Mouse (Mus musculus) embryo, embryonic 11 days (tissue): ENCODE measurements around the gene Mospd2.

Experiments
- DNase-seq: peaks from one replicate; pipeline ENCODE4 v3.0.0-alpha.2; 2015

Mospd2 gene

DNA sequence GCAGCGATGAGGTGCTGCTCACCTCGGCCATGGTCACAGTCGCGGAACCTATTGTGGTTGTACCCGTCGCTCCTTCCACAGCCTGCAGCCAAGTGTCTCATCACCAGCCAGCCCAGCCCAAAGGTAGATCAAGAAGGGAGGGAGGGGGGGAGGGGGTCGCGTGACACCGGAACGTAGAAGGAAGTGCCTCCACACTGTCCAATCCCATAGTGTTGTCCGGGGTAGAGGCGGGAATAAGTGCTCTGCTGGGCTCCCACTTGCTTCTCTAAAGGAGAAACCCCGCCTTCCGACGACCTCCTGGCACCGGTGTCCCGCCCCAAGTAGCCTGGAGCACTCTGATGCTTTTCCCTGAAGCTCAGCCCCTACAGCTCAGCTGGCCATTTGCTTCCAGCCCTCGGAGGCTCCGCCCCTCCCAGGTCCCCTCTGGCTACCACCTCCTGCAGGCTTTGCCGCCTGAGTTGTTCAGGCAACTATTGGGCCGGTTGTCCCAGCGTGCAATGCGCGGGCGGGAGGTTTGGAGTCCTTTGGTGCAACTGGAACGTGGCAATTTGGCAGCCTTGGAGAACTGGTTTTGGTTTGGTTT, at the start of gene Mospd2, which contains the start of gene Fancb:
Mospd2 (minus strand) TSS at position 183 of the 583 bp plus-strand sequence.
Fancb (plus strand) TSS at position 400 of the 583 bp plus-strand sequence.
- peak; percentile 91 for DNase-seq

DNA sequence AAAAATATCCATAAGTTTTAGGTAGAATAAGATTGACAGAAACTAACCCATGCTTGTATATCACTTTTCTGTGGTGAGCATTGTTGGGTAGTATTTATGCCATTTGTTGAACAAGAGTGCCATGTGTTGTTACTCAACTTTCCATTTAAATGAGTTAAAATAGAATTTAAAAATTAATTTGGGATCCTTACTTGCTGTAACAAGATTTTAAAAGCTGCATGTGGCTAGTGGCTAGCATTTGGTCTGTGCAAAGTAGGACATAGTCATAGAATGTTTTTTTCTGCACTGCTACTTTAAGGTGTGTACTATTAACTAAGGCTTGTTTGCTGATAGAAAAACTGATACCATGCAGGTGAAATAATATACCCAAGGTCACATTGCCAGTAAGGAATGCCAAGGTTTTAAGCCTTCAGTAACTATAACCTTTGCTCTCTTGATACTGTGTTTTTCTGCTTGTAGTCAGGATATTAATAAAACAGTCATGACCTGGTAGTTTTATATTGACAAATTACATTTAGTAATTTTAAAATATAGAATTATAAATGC, 24.7 kb upstream of the Mospd2 start, which contains the start of gene Gm17604:
Gm17604 (minus strand) TSS at position 51 of the 546 bp plus-strand sequence.
- no peak for DNase-seq

DNA sequence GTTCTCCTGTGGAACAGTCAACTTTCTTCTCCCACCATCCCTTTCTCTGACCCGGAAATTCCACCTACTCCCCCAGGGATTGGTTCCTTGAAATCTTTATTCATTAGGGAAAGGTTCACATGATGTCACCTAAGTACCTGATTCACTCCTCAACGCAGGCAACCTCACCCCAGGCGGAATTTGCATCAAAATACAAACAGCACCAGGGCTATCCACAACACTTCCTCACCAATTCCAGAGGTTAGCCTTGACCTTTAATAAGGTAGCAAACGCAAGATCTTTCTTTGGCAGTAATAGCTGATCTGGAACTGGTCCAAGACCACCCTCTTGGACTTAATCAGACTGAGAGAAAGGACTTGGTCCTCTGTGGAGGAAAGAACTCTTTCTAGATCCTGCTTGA, 23.0 kb upstream of the Mospd2 start:
- DNase-seq = no peak

DNA sequence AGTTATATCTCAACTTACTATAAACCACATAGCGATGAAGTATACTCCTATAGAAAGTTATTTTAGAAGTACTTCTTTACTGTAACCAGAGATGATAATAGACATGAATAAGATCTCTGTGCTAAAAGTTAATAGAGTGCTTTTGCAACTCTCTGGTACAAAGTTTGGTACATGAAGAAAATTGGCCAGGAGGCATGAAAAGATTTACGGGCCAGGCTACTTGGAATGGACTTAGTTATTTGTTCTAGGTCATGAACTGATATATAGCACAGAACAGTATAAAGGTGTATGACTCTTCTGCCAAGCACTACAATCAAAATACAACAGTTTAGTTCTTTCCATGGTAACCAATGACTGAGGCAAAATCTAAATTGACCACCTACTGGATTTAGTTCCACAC, 1.3 kb downstream of the Mospd2 start:
- DNase-seq = no peak

DNA sequence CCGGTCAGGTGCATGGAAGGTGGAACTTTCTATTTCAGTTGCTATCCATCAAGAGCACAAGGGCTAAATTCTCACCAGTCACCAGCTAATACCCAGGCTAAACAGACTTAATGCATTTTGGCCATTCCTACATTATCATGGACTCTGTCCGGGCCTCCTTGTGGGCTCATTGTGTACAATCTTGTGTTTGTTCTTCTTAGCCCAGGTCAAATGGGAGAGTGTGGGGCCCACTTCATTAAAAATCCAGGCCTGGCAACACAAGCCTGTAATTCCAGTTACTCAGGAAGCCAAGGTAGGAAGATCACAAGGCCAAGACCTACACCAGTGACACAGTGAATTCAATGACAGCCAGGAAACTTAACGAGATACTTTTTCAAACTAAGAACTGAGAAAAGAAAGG, 9.0 kb downstream of the Mospd2 start:
- DNase-seq = no peak

DNA sequence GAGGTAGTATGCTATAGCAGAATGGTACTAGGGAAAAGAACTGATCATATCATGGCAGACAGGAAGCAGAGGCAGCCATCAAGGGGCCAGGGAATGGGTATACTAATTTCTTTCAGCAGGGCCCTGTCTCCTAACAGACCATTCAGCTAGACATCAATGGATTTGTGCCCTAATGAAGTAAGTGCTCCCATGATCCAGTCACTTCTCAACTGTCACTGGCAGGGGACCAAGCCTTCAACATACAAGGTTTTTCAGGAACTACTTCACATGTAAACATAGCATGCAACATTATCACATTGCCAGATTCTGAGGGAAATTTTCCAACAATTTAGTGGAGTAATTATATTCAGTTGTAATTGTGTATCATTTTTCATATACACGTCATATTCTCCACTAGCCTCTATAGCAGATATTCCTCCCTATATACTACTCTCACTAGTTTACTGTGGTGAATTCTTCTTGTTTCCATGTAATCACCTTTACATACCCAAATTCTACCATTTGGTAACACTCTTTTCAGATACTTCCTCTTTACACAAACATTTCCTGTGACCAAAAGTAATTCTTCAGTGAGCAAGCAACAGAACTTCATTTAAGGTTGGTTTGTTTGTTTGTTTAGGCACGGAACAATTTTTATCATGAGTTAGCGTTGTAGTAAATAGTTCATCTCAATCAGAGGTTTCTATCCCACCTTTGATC, 14.3 kb downstream of the Mospd2 start:
- no peak for DNase-seq

DNA sequence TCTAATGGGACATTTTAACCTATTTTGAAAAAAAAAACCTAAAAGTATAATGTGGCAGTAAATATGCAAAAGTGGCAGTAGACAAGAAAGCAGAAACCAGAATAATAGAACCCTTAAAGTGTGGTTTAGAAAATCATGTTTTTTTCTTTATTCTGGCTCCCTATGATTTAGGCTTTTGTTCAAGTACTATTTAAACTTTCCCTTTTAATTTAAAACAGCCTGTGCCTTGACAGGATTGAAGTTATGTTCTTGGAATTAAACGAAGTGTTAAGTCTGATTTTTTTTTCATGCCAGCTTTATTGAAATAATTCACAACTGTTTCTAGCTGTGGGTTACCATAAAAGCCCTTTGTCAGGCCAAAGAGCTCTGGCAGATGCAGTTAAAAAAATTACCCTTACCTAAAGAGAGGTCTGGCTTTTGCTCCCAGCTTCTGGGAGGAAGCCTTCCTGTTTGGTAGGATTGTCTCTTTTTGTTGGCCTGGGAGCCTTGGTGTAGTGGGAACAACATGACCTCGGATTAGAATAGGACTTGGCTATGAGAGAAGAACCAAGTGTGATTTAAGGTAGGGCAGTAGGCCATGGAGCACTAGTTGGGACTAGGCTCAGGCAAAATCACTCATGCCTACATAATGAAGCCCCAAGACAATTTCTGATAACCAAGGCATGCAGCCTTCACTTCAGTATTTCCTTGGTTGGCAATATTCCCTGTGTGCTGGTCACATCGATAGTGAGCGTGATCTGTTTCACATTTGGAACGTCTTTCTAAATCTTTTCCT, 27.4 kb downstream of the Mospd2 start:
- no peak for DNase-seq

DNA sequence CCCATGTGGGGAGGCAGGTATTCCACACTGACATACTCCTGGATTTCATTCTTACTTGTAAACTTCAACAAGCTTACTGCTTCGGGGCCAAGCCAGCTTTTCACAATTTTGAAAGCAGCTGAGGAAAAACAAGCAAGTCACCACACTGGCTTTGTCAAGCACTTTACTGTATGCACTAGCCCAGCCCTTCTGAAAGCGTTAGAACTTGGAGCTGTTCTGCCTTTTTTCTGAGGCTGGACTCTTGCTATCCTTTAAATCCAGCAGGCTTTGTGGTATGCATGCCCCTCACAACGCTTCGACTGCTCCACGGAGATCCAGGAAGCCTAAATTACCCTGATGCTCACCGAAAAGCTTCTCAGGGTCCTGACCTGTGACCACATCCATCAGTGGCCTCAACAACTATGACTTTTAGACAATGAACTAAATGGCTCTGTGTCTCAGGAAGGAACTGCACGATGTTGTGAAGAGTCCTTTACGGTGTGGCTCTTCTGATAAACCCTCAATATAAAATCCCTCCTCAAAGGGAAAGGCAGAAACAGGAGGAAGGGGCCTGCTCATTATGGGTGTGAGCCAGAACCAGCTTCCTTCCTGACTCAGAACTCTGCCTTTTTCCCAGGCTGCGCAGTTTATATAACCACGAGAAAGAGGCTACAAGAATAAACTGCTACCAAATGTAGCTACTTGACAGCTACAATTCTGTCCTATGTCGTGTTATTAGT, 28.2 kb downstream of the Mospd2 start:
- peak; percentile 1 for DNase-seq

DNA sequence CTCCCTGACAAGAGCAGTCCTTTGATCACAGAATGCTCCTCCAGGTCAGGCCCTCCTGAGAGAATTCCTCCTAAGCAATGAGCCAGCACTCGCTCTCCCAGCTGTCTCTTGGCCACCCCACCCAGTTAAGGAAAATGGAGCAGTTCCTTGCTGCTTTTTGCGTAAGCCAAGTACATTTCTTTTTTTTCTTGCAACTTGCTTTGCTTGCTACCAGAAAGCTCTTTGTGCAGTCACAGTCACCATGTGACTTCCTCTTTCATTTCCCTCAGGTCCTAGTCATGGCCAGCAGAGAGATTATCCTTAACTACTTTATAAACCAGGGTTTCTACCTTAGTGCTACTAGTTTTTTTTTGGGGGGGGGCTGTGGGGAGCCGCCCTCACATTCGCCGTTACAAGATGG, 38.6 kb downstream of the Mospd2 start:
- DNase-seq = no peak

DNA sequence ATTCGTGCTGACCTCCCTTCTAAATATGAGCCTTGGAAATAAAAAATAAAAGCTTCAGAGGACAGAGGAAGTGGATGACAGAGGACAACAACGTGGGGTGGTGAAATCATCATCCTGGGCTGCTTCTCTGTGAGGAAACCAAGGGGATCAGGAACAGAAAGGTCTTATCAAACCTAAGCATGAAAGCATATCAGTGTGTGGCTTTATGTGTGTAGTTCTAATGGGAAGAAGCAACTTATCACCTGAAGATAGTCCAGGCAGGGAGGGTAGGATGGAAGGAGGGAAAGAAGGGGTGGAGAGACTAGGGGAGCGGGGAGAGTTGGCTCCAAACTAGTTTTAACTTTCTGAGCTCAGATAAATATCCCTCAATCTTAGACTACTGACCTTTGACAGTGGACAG, 67.2 kb downstream of the Mospd2 start:
- no peak for DNase-seq

DNA sequence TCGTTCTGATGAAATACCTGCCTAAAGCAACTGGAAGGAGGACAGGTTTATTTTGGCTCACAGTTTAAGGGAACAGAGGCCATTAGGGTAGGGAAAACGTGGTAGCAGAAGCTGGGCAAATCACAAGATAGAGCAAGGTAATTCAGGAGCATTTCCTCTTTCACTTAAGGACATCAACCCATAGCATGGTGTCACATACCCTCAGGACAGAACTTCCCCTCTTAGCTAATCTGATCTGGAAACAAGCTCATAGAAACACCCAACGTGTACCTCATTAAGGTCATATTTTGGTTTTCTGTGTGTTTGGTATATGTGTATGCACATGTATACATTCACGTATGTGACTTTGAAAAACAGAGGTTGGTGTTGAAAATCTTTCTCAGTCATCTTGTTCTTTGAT, 68.0 kb downstream of the Mospd2 start:
- no peak for DNase-seq

DNA sequence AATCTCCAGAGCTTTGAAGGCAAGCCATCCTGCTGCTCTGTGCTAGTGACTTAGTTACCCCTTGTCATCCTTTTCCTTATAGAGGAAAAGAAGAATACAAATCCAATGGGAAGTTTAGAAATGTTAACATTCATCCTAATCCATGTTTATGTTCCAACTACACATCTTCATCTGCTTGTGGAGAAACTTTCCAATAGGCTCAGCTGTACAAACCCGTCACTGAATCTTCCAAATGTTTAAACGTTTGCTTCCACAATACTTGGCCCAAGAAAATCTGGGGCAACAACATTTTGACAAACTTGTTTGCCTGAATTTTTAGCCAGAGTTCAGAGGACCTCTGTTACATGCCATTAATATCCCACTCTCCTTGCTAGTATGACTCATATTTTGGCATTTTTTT, 78.3 kb downstream of the Mospd2 start:
- DNase-seq = no peak

DNA sequence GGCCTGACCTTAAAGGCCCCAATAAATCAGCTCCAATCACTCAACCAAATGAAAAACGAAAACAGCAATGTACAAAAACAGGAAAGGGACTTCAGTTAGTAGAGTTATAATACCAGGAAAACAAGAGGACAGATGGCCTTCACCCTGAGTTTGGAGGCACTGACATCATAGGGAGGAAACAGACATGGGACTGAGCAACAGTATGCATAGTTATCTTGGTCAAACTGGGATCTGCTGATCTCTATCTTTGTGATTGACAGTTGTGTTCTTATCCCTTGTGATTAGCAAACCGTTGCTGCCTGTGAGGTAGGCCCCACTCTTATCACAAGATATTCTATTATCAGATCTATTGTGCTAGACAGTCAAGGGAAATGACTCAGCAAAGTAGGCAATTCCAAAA, 80.4 kb downstream of the Mospd2 start:
- DNase-seq = no peak

DNA sequence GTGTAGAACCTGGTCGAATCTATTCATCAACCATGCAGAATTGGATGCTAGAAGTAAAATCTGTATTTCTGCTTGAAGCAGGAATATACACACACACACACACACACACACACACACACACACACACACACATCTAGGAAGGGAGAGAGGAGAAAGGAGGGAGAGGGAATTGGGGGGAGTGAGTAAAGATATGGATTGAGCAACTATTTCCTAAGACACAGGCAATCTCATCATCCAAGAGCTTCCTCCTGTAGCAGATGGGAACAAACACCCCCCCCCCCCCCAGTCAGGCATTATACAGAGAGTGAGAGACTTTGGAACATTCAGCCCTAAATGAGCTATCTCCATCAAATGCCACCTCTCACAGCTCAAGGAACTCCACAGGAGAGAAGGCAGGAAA, 93.9 kb downstream of the Mospd2 start:
- no peak for DNase-seq
